Mouse (Mus musculus) cortical plate, adult 2 months (tissue): Measurements from ENCODE around the gene Gm8220. TPM values are rescaled to one million over a fixed set of nuclear protein-coding genes. Genes with fewer than 3 reads are reported as not detected.
"Not testable (repeated sequence)": the region's sequence is repeated elsewhere in the genome, so short reads cannot be mapped to it uniquely, and the experiment has no call there.

Experiments
- H3K27ac ChIP-seq: fragments of 200-500 bp; 2 replicates; pipeline ENCODE4 v1.5.1; 2012; ENCODE audit warnings: low read length, control low read depth, inconsistent platforms; ENCODE audit not compliant: insufficient read depth
- H3K4me1 ChIP-seq: fragments of 200-500 bp; 2 replicates; pipeline ENCODE4 v1.6.1; 2011; ENCODE audit warnings: low read length; ENCODE audit not compliant: control insufficient read depth, insufficient read depth
- H3K4me3 ChIP-seq: fragments of 200-500 bp; 2 replicates; pipeline ENCODE4 v1.5.1; 2011; ENCODE audit warnings: mild to moderate bottlenecking, low read length, control low read depth; ENCODE audit not compliant: insufficient read depth
- CTCF ChIP-seq: fragments of 200-500 bp; IDR thresholded peaks from 2 replicates; pipeline ENCODE4 v1.5.1; 2011; ENCODE audit warnings: mild to moderate bottlenecking, control low read depth, low read length; ENCODE audit not compliant: insufficient read depth; ENCODE audit errors: extremely low read depth
- POLR2A ChIP-seq: fragments of 200-500 bp; IDR thresholded peaks from 2 replicates; pipeline ENCODE4 v1.6.1; 2011; ENCODE audit warnings: mild to moderate bottlenecking, low read length, control low read depth; ENCODE audit not compliant: insufficient read depth; ENCODE audit errors: extremely low read depth
- polyA plus RNA-seq: library from polyadenylated mRNA; depleted of rRNA; stranded (reverse); fragments of >200 nt; gene quantifications from 2 replicates; pipeline ENCODE4 v1.2.3, GENCODE M21; 2012; rRNA removed

Gene Gm8220
- not detected in 2 replicates for polyA plus RNA-seq

GRCm38 (mm10) chr14:44285280-44285679 is at the start of gene Gm8220:
Gene Gm8220 (plus strand): TSS chr14:44285580.
- not testable (repeated sequence) for H3K4me3 ChIP-seq, H3K27ac ChIP-seq, H3K4me1 ChIP-seq

GRCm38 (mm10) chr14:44248039-44248438 is 37.3 kb upstream of the Gm8220 start:
- no peak overlapping the region for H3K4me3 ChIP-seq
- TF ChIP-seq CTCF (no peak), POLR2A (no peak)
- no peaks in the 10 kb centered on the region for H3K4me1 ChIP-seq
- H3K27ac ChIP-seq, result no peak overlapping the region

GRCm38 (mm10) chr14:44312049-44312448 is 26.7 kb downstream of the Gm8220 start:
- H3K27ac ChIP-seq, H3K4me3 ChIP-seq, H3K4me1 ChIP-seq: not testable (repeated sequence)

DNA sequence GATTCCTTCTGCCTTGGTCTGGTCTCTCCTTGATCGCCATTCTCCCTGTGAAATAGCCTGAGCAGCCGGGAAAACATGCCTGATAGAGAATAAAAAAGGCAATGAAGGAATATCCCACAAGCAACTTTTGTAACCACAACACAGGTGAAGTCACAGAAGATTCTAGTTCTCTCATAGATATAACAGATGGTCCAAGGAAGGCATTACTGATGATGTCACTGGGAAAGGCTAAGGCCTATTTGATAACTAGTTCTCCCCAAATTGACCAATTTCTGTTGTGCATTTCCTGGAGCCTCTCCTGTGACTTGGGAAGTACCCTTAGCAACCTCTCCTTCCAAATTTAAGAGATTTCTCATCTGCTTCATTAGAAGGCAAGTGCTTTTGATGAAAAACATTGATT is 53.1 kb downstream of the Gm8220 start, which contains the start of gene Gm5930:
TSS of gene Gm5930 (minus strand) at position 101 of the 400 bp plus-strand sequence.
- not testable (repeated sequence) for H3K4me3 ChIP-seq, H3K4me1 ChIP-seq, H3K27ac ChIP-seq

Other genes starting within 250 kb of the Gm8220 start
- gene Ear2, start 182.9 kb upstream of the Gm8220 start, polyA plus RNA-seq, result 0.53 and 0.54 TPM in 2 replicates
- gene Gm3327, start 161.7 kb upstream of the Gm8220 start, polyA plus RNA-seq, result not detected in 2 replicates
- gene Gm8212, start 87.9 kb upstream of the Gm8220 start, polyA plus RNA-seq, result not detected in 2 replicates
- not detected in 2 replicates for gene 4930503E14Rik, start 72.3 kb upstream of the Gm8220 start, polyA plus RNA-seq
- not detected in 2 replicates for gene Gm5930, start 53.0 kb downstream of the Gm8220 start, polyA plus RNA-seq
- gene Gm8229, start 79.8 kb downstream of the Gm8220 start, polyA plus RNA-seq, result not detected in 2 replicates
- gene Gm3371, start 125.1 kb downstream of the Gm8220 start, polyA plus RNA-seq, result not detected in 2 replicates
- not detected in 2 replicates for gene Gm8232, start 148.1 kb downstream of the Gm8220 start, polyA plus RNA-seq
- gene BC061237, start 206.9 kb downstream of the Gm8220 start, polyA plus RNA-seq, result not detected in 2 replicates
- not detected in 2 replicates for gene Gm17093, start 232.7 kb downstream of the Gm8220 start, polyA plus RNA-seq